Mouse (Mus musculus) CD4-positive, CD25-positive, alpha-beta regulatory T cell, adult 9 weeks (primary cell): ENCODE results near the gene Cetn2. TPM values are rescaled to one million over a fixed set of nuclear protein-coding genes. Genes with fewer than 3 reads are reported as not detected.

ENCODE experiments used
- polyA plus RNA-seq: library from polyadenylated mRNA; unstranded; fragments of 100-300 nt; shearing (Covaris generic); gene quantifications from one replicate; pipeline ENCODE4 v1.2.1, GENCODE M21; 2017

Cetn2 gene
- polyA plus RNA-seq, result 142 TPM

DNA sequence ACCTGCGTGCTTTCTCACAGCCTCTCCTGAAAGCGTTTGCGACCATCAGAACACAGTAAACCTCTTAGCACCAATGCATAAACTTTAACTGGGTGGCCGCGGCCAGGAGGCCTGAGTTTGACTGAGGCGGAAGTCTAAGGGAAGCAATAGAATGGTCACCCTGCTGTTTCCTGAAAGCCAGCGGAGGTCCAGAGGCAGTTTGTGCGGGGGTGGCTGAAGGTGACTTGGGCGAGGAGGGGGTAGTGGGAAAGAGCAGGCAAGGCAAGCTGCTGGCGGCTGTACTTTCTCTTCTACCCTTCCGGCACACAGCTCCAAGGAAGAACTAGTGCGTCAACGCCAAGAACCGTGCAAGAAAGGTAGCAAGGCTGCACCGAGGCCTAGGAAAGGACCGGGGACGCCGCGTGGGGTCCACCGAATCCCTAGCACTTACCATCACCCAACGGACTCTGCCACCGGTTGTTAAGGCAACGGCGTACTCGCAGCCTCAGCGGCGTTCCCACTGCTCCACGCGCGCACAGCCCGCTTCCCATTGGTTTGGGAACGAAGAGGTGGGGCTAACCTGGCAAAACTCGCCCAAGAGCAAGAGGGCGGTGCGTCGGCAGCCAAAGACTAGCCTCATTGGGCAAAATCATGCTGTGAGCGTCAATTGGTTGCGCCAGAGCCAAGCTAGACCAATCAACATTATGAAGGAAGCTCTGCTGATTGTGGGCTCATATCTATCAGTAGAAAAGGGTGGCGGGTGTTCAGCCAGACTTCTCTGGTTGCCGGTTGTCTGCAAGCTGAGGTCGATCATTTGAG, at the start of gene Cetn2, which contains the start of gene Nsdhl:
Gene Cetn2, minus strand, starts transcription at position 528 of the 798 bp plus-strand sequence.
Gene Nsdhl, plus strand, starts transcription at position 674 of the 798 bp plus-strand sequence.

Other genes starting within 250 kb of the Cetn2 start
- not detected for gene Gabrq, start 93.2 kb downstream of the Cetn2 start, polyA plus RNA-seq
- 22.2 TPM for gene Nsdhl, start 146 bp upstream of the Cetn2 start, polyA plus RNA-seq
- gene Zfp185, start 68.9 kb upstream of the Cetn2 start, polyA plus RNA-seq, result 0.07 TPM
- gene Pnma5, start 118.7 kb upstream of the Cetn2 start, polyA plus RNA-seq, result not detected
- not detected for gene Pnma3, start 146.4 kb upstream of the Cetn2 start, polyA plus RNA-seq
- gene Xlr4a, start 164.1 kb upstream of the Cetn2 start, polyA plus RNA-seq, result 118 TPM
- gene Xlr3a, start 178.7 kb upstream of the Cetn2 start, polyA plus RNA-seq, result 1.1 TPM
- gene Gm14685, start 198.6 kb upstream of the Cetn2 start, polyA plus RNA-seq, result 0.11 TPM
- not detected for gene Xlr5b, start 230.4 kb upstream of the Cetn2 start, polyA plus RNA-seq
- gene DXBay18, start 231.0 kb upstream of the Cetn2 start, polyA plus RNA-seq, result 0.20 TPM